Mouse (Mus musculus): Measurements from ENCODE around the gene Clpx. TPM values are rescaled to one million over a fixed set of nuclear protein-coding genes. Genes with fewer than 3 reads are reported as not detected.

Gene Clpx
- polyA plus RNA-seq, 1 experiment from 2014 or later: 49.3 TPM

GRCm38 (mm10) chr9:65346476-65347111, 52.5 kb downstream of the Clpx start:
- DNase-seq (ENCODE audit: low spot score): peak; percentile 78
- peak; percentile 83 for ATAC-seq (replicated peaks; ENCODE audit: low FRiP score)
- peaks cover 3% of the 10 kb centered on the region; the same call in 1 of the 2 replicates for H3K9me3 ChIP-seq (ENCODE audit: control insufficient read depth, low read length)
- no peaks in the 10 kb centered on the region for H3K27me3 ChIP-seq (replicated peaks; ENCODE audit: control insufficient read depth, insufficient read depth, low read length)
- H3K36me3 ChIP-seq (ENCODE audit: control insufficient read depth, insufficient read depth, low read length): no peaks in the 10 kb centered on the region
- under 1% methylated on average over 75 of the region's 77 CpGs for WGBS
- H3K27ac ChIP-seq (ENCODE audit: low read depth, low read length): peak overlapping the region; percentile 95
- H3K4me2 ChIP-seq: peak overlapping the region; percentile 77
- peak overlapping the region; percentile 83 for H3K4me3 ChIP-seq (ENCODE audit: low read depth, low read length)
- H3K4me1 ChIP-seq (replicated peaks; ENCODE audit: control insufficient read depth, insufficient read depth, low read length): peaks cover 17% of the 10 kb centered on the region
- H3K9ac ChIP-seq (ENCODE audit: low read depth, low read length): peak overlapping the region; percentile 95

- Histone ChIP-seq H3K9me3 (ENCODE audit: control insufficient read depth, low read length) (peaks cover 3% of the 10 kb centered on the region; the same call in 1 of the 2 replicates), H3K27ac (ENCODE audit: low read depth, low read length) (peak overlapping the region; percentile 95), H3K4me2 (peak overlapping the region; percentile 77), H3K4me1 (replicated peaks; ENCODE audit: control insufficient read depth, insufficient read depth, low read length) (peaks cover 17% of the 10 kb centered on the region), H3K27me3 (replicated peaks; ENCODE audit: control insufficient read depth, insufficient read depth, low read length) (no peaks in the 10 kb centered on the region), H3K4me3 (ENCODE audit: low read depth, low read length) (peak overlapping the region; percentile 83), H3K9ac (ENCODE audit: low read depth, low read length) (peak overlapping the region; percentile 95), H3K36me3 (ENCODE audit: control insufficient read depth, insufficient read depth, low read length) (no peaks in the 10 kb centered on the region)
- no peak for DNase-seq (ENCODE audit: low spot score)
- ATAC-seq (replicated peaks; ENCODE audit: low FRiP score): no peak
- WGBS: 36% methylated on average over 8 of the region's 8 CpGs
Measured at GRCm38 (mm10) chr9:65347112-65347850, 53.2 kb downstream of the Clpx start.

- Histone ChIP-seq H3K9ac (ENCODE audit: low read depth, low read length) (no peak overlapping the region), H3K27me3 (replicated peaks; ENCODE audit: control insufficient read depth, insufficient read depth, low read length) (no peaks in the 10 kb centered on the region), H3K4me2 (no peak overlapping the region), H3K9me3 (ENCODE audit: control insufficient read depth, low read length) (no peaks in the 10 kb centered on the region), H3K36me3 (ENCODE audit: control insufficient read depth, insufficient read depth, low read length) (peaks cover 2% of the 10 kb centered on the region; the same call in 1 of the 2 replicates), H3K4me1 (replicated peaks; ENCODE audit: control insufficient read depth, insufficient read depth, low read length) (peaks cover 6% of the 10 kb centered on the region), H3K27ac (ENCODE audit: low read depth, low read length) (no peak overlapping the region), H3K4me3 (ENCODE audit: low read depth, low read length) (no peak overlapping the region)
- WGBS: 83% methylated on average over 5 of the region's 5 CpGs
- ATAC-seq (replicated peaks; ENCODE audit: low FRiP score) (no peak), DNase-seq (ENCODE audit: low spot score) (no peak)
Measured at GRCm38 (mm10) chr9:65353251-65353650, 59.2 kb downstream of the Clpx start.

- H3K27ac ChIP-seq (ENCODE audit: low read depth, low read length): no peak overlapping the region
- H3K4me3 ChIP-seq (ENCODE audit: low read depth, low read length): no peak overlapping the region
- H3K36me3 ChIP-seq (ENCODE audit: control insufficient read depth, insufficient read depth, low read length): peaks cover 11% of the 10 kb centered on the region
- ATAC-seq (replicated peaks; ENCODE audit: low FRiP score) (no peak), DNase-seq (ENCODE audit: low spot score) (no peak)
- H3K27me3 ChIP-seq (replicated peaks; ENCODE audit: control insufficient read depth, insufficient read depth, low read length): no peaks in the 10 kb centered on the region
- H3K9me3 ChIP-seq (ENCODE audit: control insufficient read depth, low read length): no peaks in the 10 kb centered on the region
- no peak overlapping the region for H3K4me2 ChIP-seq
- 0 out of 2 replicates have a peak, but pooled peaks cover 6% of the 10 kb centered on the region for H3K4me1 ChIP-seq (replicated peaks; ENCODE audit: control insufficient read depth, insufficient read depth, low read length)
- H3K9ac ChIP-seq (ENCODE audit: low read depth, low read length): no peak overlapping the region
- WGBS: 85% methylated on average over 7 of the region's 7 CpGs
Measured at GRCm38 (mm10) chr9:65356561-65356960, 62.5 kb downstream of the Clpx start.

GRCm38 (mm10) chr9:65356971-65357370, 62.9 kb downstream of the Clpx start:
- Histone ChIP-seq H3K4me3 (ENCODE audit: low read depth, low read length) (no peak overlapping the region), H3K9me3 (ENCODE audit: control insufficient read depth, low read length) (no peaks in the 10 kb centered on the region), H3K9ac (ENCODE audit: low read depth, low read length) (no peak overlapping the region), H3K27ac (ENCODE audit: low read depth, low read length) (no peak overlapping the region), H3K36me3 (ENCODE audit: control insufficient read depth, insufficient read depth, low read length) (peaks cover 11% of the 10 kb centered on the region), H3K27me3 (replicated peaks; ENCODE audit: control insufficient read depth, insufficient read depth, low read length) (no peaks in the 10 kb centered on the region), H3K4me2 (no peak overlapping the region), H3K4me1 (replicated peaks; ENCODE audit: control insufficient read depth, insufficient read depth, low read length) (0 out of 2 replicates have a peak, but pooled peaks cover 6% of the 10 kb centered on the region)
- ATAC-seq (replicated peaks; ENCODE audit: low FRiP score) (no peak), DNase-seq (ENCODE audit: low spot score) (no peak)
- WGBS: 87% methylated on average over 2 of the region's 2 CpGs

- no peak overlapping the region for H3K9ac ChIP-seq (ENCODE audit: low read depth, low read length)
- H3K27ac ChIP-seq (ENCODE audit: low read depth, low read length): no peak overlapping the region
- WGBS: 98% methylated on average over 1 of the region's 1 CpGs
- ATAC-seq (replicated peaks; ENCODE audit: low FRiP score): peak; percentile 76
- H3K4me3 ChIP-seq (ENCODE audit: low read depth, low read length): no peak overlapping the region
- H3K4me1 ChIP-seq (replicated peaks; ENCODE audit: control insufficient read depth, insufficient read depth, low read length): 0 out of 2 replicates have a peak, but pooled peaks cover 6% of the 10 kb centered on the region
- H3K9me3 ChIP-seq (ENCODE audit: control insufficient read depth, low read length): no peaks in the 10 kb centered on the region
- peaks cover 11% of the 10 kb centered on the region for H3K36me3 ChIP-seq (ENCODE audit: control insufficient read depth, insufficient read depth, low read length)
- no peak overlapping the region for H3K4me2 ChIP-seq
- H3K27me3 ChIP-seq (replicated peaks; ENCODE audit: control insufficient read depth, insufficient read depth, low read length): no peaks in the 10 kb centered on the region
- DNase-seq (ENCODE audit: low spot score): no peak
Measured at GRCm38 (mm10) chr9:65358956-65359480, 65.0 kb downstream of the Clpx start.

- H3K9ac ChIP-seq (ENCODE audit: low read depth, low read length): no peak within 1 kb of the TSS
- H3K27ac ChIP-seq (ENCODE audit: low read depth, low read length): no peak within 1 kb of the TSS
- no peak within 1 kb of the TSS for H3K4me2 ChIP-seq
- H3K36me3 ChIP-seq (ENCODE audit: control insufficient read depth, insufficient read depth, low read length): peaks cover 9% of the 10 kb centered on the region
- H3K9me3 ChIP-seq (ENCODE audit: control insufficient read depth, low read length): no peaks in the 10 kb centered on the region
- WGBS: 88% methylated on average over 16 of the region's 16 CpGs
- H3K4me1 ChIP-seq (replicated peaks; ENCODE audit: control insufficient read depth, insufficient read depth, low read length): 0 out of 2 replicates have a peak, but pooled peaks cover 6% of the 10 kb centered on the region
- no peak within 1 kb of the TSS for H3K4me3 ChIP-seq (ENCODE audit: low read depth, low read length)
- no peaks in the 10 kb centered on the region for H3K27me3 ChIP-seq (replicated peaks; ENCODE audit: control insufficient read depth, insufficient read depth, low read length)
- DNase-seq (ENCODE audit: low spot score) (no peak), ATAC-seq (replicated peaks; ENCODE audit: low FRiP score) (no peak)
Measured at GRCm38 (mm10) chr9:65360641-65361448, 66.8 kb downstream of the Clpx start, which contains the start of gene Ubap1l. Gene Ubap1l, plus strand, starts transcription at chr9:65361041.

- Histone ChIP-seq H3K4me3 (ENCODE audit: low read depth, low read length) (no peak overlapping the region), H3K9me3 (ENCODE audit: control insufficient read depth, low read length) (no peaks in the 10 kb centered on the region), H3K27ac (ENCODE audit: low read depth, low read length) (no peak overlapping the region), H3K4me2 (no peak overlapping the region), H3K9ac (ENCODE audit: low read depth, low read length) (no peak overlapping the region), H3K27me3 (replicated peaks; ENCODE audit: control insufficient read depth, insufficient read depth, low read length) (no peaks in the 10 kb centered on the region), H3K4me1 (replicated peaks; ENCODE audit: control insufficient read depth, insufficient read depth, low read length) (0 out of 2 replicates have a peak, but pooled peaks cover 5% of the 10 kb centered on the region), H3K36me3 (ENCODE audit: control insufficient read depth, insufficient read depth, low read length) (peaks cover 7% of the 10 kb centered on the region)
- 71% methylated on average over 9 of the region's 9 CpGs for WGBS
- ATAC-seq (replicated peaks; ENCODE audit: low FRiP score) (no peak), DNase-seq (ENCODE audit: low spot score) (no peak)
Measured at GRCm38 (mm10) chr9:65363684-65364083, 69.6 kb downstream of the Clpx start.

All from liver, embryonic 11.5 days (tissue).